Comparison of ENCODE assay signal across 12 mouse cellular contexts in genomic region chr1:135725936-135726335, GRCm38 (mm10). TPM values are rescaled to one million over a fixed set of nuclear protein-coding genes. Genes with fewer than 3 reads are reported as not detected.
DNase-seq lines count a peak whose midpoint lies in the region; ATAC-seq and TF ChIP-seq lines count a peak whose summit lies in the region.
"Had no signal": no experiment of that assay in that cellular context is flagged by ENCODE, and none has a peak within 500 bp of the region (broad histone marks: within the 10 kb centered on the region; RNA-seq: fewer than 3 reads in every experiment).

No protein-coding gene starts in this region.

- DNase-seq in MEL-GATA-1-ER (ENCODE audit: extremely low read depth, low read depth): peak; percentile 85
- peak; percentile 48 for DNase-seq in heart, postnatal 4 days
- peak; percentile 46 to 62 for DNase-seq in lung, postnatal 4 days
- no peak for DNase-seq in right cerebral cortex, postnatal 4 days
- DNase-seq in midbrain, embryonic 14.5 days: no peak
- DNase-seq in cerebellum, adult 11 months: no peak

- H3K4me1 ChIP-seq in intestine, embryonic 16.5 days (ENCODE audit: control insufficient read depth, insufficient read depth, low read length): peaks cover 23% of the 10 kb centered on the region
- no peaks in the 10 kb centered on the region; the same call in 1 of the 2 replicates for H3K4me1 ChIP-seq in intestine, postnatal 0 days (replicated peaks; ENCODE audit: control insufficient read depth, insufficient read depth, low read length)
- peaks cover 5% of the 10 kb centered on the region; the same call in 1 of the 2 replicates for H3K4me1 ChIP-seq in midbrain, embryonic 14.5 days (ENCODE audit: control insufficient read depth, insufficient read depth, low read length)

- H3K27me3 ChIP-seq in intestine, embryonic 16.5 days (replicated peaks; ENCODE audit: control insufficient read depth, insufficient read depth, low read length): no peaks in the 10 kb centered on the region
- H3K27me3 ChIP-seq in intestine, postnatal 0 days (replicated peaks; ENCODE audit: control insufficient read depth, insufficient read depth, low read length): no peaks in the 10 kb centered on the region
- no peaks in the 10 kb centered on the region for H3K27me3 ChIP-seq in midbrain, embryonic 14.5 days (ENCODE audit: control insufficient read depth, insufficient read depth, low read length)
- H3K27me3 ChIP-seq: hindbrain, embryonic 15.5 days; limb, embryonic 13.5 days had no signal

- no peaks in the 10 kb centered on the region for H3K9me3 ChIP-seq in intestine, embryonic 16.5 days (ENCODE audit: control insufficient read depth, low read length)
- no peaks in the 10 kb centered on the region for H3K9me3 ChIP-seq in intestine, postnatal 0 days (ENCODE audit: control insufficient read depth)
- H3K9me3 ChIP-seq in midbrain, embryonic 14.5 days (ENCODE audit: control insufficient read depth, low read length): no peaks in the 10 kb centered on the region
- H3K9me3 ChIP-seq: G1E; hindbrain, embryonic 15.5 days; limb, embryonic 13.5 days had no signal

- H3K9ac ChIP-seq in intestine, embryonic 16.5 days (ENCODE audit: low read depth, low read length): no peak overlapping the region
- H3K9ac ChIP-seq in intestine, postnatal 0 days (ENCODE audit: low read depth, low read length): no peak overlapping the region
- H3K9ac ChIP-seq in midbrain, embryonic 14.5 days (replicated peaks; ENCODE audit: low read length): no peak overlapping the region
- H3K9ac ChIP-seq: hindbrain, embryonic 15.5 days; limb, embryonic 13.5 days had no signal

- H3K4me2 ChIP-seq in intestine, embryonic 16.5 days (ENCODE audit: low read depth, low read length): no peak overlapping the region
- H3K4me2 ChIP-seq in intestine, postnatal 0 days (replicated peaks; ENCODE audit: low read depth): no peak overlapping the region
- H3K4me2 ChIP-seq in midbrain, embryonic 14.5 days (ENCODE audit: low read length): no peak overlapping the region
- H3K4me2 ChIP-seq: hindbrain, embryonic 15.5 days; limb, embryonic 13.5 days had no signal

- no peak for ATAC-seq in intestine, embryonic 16.5 days
- no peak for ATAC-seq in intestine, postnatal 0 days
- ATAC-seq in midbrain, embryonic 14.5 days (ENCODE audit: low FRiP score, low TSS enrichment): no peak

- no peak overlapping the region for H3K4me3 ChIP-seq in intestine, embryonic 16.5 days (ENCODE audit: low read length)
- H3K4me3 ChIP-seq in intestine, postnatal 0 days (ENCODE audit: low read depth, low read length): no peak overlapping the region
- no peak overlapping the region for H3K4me3 ChIP-seq in midbrain, embryonic 14.5 days (replicated peaks; ENCODE audit: low read depth, low read length)
- H3K4me3 ChIP-seq: hindbrain, embryonic 15.5 days; limb, embryonic 13.5 days; myocyte had no signal

- TF ChIP-seq CTCF in intestine, postnatal 0 days (IDR thresholded peaks at IDR 0.05; ENCODE audit: low read depth): no peak

- H3K27ac ChIP-seq in intestine, embryonic 16.5 days (ENCODE audit: low read length): peak overlapping the region; percentile 42
- no peak overlapping the region for H3K27ac ChIP-seq in intestine, postnatal 0 days (ENCODE audit: low read depth, low read length)
- no peak overlapping the region for H3K27ac ChIP-seq in midbrain, embryonic 14.5 days (replicated peaks; ENCODE audit: low read depth, low read length)
- H3K27ac ChIP-seq: hindbrain, embryonic 15.5 days; limb, embryonic 13.5 days had no signal

- 42% methylated on average over 7 of the region's 7 CpGs for WGBS in intestine, embryonic 16.5 days
- 47% methylated on average over 7 of the region's 7 CpGs for WGBS in intestine, postnatal 0 days
- WGBS in midbrain, embryonic 14.5 days: 83% methylated on average over 7 of the region's 7 CpGs

- no peaks in the 10 kb centered on the region for H3K36me3 ChIP-seq in intestine, embryonic 16.5 days (ENCODE audit: control insufficient read depth, insufficient read depth, low read length)
- H3K36me3 ChIP-seq in intestine, postnatal 0 days (ENCODE audit: control insufficient read depth, insufficient read depth): no peaks in the 10 kb centered on the region
- no peaks in the 10 kb centered on the region for H3K36me3 ChIP-seq in midbrain, embryonic 14.5 days (ENCODE audit: control insufficient read depth, insufficient read depth, low read length)
- H3K36me3 ChIP-seq: G1E; hindbrain, embryonic 15.5 days; limb, embryonic 13.5 days had no signal

RNA-seq across cellular contexts. Expression of gene Csrp1, which starts 6.1 kb away (rescaled TPM):
- polyA plus RNA-seq in intestine, embryonic 16.5 days (2015; fragmentation: Nextera tagmentation; extraction: Ambion mirVana): 215 TPM in 2 replicates
- polyA plus RNA-seq in intestine, postnatal 0 days (2015; fragmentation: Nextera tagmentation; extraction: Ambion mirVana): 284 and 285 TPM in 2 replicates
- 100 to 1,000 TPM; 262 to 267 TPM for total RNA-seq in heart, postnatal 4 days (2021)
- 13.2 and 16.1 TPM in 2 replicates for polyA plus RNA-seq in midbrain, embryonic 14.5 days (2014; fragmentation: Nextera tagmentation; extraction: Ambion mirVana)

RNA-seq across cellular contexts. Expression of gene Phlda3, which starts 40.0 kb away (rescaled TPM):
- polyA plus RNA-seq in intestine, embryonic 16.5 days (2015; fragmentation: Nextera tagmentation; extraction: Ambion mirVana): 36.2 and 36.6 TPM in 2 replicates
- polyA plus RNA-seq in intestine, postnatal 0 days (2015; fragmentation: Nextera tagmentation; extraction: Ambion mirVana): 22.0 and 22.5 TPM in 2 replicates
- 10 to 100 TPM; 40.7 to 43.8 TPM for total RNA-seq in heart, postnatal 4 days (2021)
- polyA plus RNA-seq in midbrain, embryonic 14.5 days (2014; fragmentation: Nextera tagmentation; extraction: Ambion mirVana): 20.7 and 25.1 TPM in 2 replicates

RNA-seq across cellular contexts. Expression of gene Tnni1, which starts 53.3 kb away (rescaled TPM):
- 6.4 and 8.7 TPM in 2 replicates for polyA plus RNA-seq in intestine, embryonic 16.5 days (2015; fragmentation: Nextera tagmentation; extraction: Ambion mirVana)
- polyA plus RNA-seq in intestine, postnatal 0 days (2015; fragmentation: Nextera tagmentation; extraction: Ambion mirVana): 3.1 and 4.1 TPM in 2 replicates
- total RNA-seq in heart, postnatal 4 days (2021): 1,000 to 10,000 TPM; 2,021 to 2,289 TPM
- 0.43 TPM in 1 of 2 replicates, not detected in the other for polyA plus RNA-seq in midbrain, embryonic 14.5 days (2014; fragmentation: Nextera tagmentation; extraction: Ambion mirVana)

Comparison
In these comparisons a context has a peak if more than half of its experiments do, and no peak if none do; other contexts are left out.
1. DNase-seq: peak in MEL-GATA-1-ER (single experiment), heart, postnatal 4 days (single experiment) and lung, postnatal 4 days (2 of 2); none in right cerebral cortex, postnatal 4 days (single experiment), midbrain, embryonic 14.5 days (single experiment) and cerebellum, adult 11 months (single experiment).
2. RNA of gene Csrp1, which starts 6.1 kb away (polyA plus RNA-seq): 284 to 285 TPM in intestine, postnatal 0 days and 215 TPM in intestine, embryonic 16.5 days; 13.2 to 16.1 TPM in midbrain, embryonic 14.5 days; every median in the first group is over 10 times any median in the second.